Mouse (Mus musculus): Measurements from ENCODE around the gene Gatad2b.
"Not testable (repeated sequence)": the region's sequence is repeated elsewhere in the genome, so short reads cannot be mapped to it uniquely, and the experiment has no call there.

Gatad2b gene

DNA sequence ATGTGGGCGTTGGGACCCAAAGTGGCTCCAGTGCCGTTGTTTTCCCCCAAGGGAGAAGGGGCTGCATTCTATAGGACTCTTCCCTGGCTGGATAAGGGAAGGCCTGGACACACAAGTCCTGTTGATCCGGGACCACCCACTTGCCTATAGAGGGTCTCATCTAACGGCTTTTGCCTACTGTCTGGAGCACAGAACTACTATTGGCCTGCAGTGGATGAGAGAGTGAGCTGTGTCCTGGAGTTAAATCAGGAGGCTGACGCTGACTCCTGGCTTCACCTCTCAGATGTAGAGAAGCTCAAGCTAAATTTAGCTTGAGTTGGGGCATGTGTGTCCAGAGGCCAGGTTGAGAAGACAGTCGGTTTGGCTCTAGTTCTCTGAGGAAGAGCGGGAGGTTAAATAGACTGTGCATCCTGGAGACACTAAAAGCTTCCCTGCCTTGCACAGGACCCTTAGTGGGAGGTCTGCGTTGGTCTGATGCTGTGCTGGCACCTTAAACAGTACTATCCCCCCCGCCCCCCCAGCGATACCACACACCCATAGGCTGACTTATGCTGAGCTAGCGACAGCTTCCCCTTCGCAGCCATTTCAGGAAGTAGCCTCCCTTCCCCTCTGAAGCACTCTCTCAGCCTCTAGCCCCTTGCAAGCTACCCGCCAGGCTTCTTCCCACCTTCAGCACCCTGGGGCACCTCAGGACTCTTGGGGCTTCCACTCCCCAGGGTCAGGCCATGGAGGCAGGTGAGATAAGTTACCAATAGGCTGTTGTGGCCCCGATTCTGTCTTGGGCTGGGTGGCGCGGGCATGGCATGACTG lies 26.8 kb upstream of the Gatad2b start:
- DNase-seq (ENCODE audit: low read depth, low spot score) = no peak

DNA sequence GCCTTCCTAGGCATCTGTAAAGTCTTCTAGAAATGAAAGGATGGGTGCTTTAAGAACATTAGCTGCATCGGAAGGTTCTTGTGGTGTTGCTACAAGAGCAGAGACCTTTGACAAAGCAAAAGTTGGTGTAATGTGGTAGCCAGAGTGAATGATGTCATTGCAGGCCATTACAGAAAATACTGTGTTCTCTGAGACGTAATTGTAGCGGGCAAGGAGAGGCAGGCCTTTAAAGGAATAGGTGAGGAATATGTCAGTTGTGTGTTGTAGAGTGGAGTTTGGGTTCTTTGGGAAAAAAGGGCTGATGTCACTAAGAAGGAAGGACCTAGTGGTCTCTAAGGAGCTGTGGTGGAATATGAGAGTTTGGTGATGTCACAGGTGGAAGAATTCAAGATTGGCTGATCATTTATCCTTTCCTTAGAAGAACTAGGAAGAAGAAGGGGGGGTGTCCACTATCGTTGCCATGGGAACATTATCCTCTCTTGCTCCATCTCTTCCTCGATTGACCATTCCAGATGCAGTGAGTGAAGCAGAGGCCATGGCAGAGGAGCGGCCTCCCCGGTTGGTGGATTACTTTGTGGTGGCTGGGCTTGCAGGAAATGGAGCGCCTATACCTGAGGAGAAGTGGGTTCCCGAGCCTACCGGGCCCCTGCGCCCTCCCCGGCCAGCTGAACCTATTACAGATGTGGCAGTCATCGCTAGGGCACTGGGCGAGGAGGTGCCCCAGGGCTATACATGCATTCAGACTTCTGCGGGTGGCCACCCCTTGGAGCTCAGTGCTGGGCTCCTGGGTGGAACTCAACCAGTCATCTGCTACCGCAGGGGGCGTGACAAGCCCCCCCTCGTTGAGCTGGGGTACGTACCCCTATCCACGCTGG lies 25.8 kb upstream of the Gatad2b start:
- no peak for DNase-seq (ENCODE audit: low read depth, low spot score)

GRCm38 (mm10) chr3:90268190-90268589 lies 24.8 kb upstream of the Gatad2b start:
- no peak for DNase-seq (ENCODE audit: low read depth, low spot score)

GRCm38 (mm10) chr3:90268971-90269370 lies 24.0 kb upstream of the Gatad2b start:
- DNase-seq (ENCODE audit: low read depth, low spot score) = no peak

DNA sequence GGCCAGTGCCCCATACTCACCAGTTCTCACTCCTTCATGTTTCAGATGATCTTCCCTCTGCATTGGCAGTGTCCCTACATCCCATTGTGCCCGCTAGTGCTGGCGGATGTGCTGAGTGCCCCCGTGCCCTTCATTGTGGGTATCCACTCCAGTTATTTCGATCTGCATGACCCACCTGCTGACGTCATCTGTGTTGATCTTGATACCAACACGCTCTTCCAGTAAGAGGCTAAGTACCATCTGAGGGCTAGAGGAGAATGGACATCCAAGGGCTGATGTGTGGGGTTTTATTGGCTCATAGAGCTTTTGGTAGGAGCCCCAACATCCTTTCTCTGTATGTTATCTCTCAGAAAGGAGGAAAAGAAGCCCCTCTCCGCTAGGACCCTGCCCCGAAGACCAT lies 22.2 kb upstream of the Gatad2b start:
- DNase-seq (ENCODE audit: low read depth, low spot score) = no peak

- DNase-seq (ENCODE audit: low read depth, low spot score) = no peak
Observed at GRCm38 (mm10) chr3:90272170-90272569, 20.8 kb upstream of the Gatad2b start.

DNA sequence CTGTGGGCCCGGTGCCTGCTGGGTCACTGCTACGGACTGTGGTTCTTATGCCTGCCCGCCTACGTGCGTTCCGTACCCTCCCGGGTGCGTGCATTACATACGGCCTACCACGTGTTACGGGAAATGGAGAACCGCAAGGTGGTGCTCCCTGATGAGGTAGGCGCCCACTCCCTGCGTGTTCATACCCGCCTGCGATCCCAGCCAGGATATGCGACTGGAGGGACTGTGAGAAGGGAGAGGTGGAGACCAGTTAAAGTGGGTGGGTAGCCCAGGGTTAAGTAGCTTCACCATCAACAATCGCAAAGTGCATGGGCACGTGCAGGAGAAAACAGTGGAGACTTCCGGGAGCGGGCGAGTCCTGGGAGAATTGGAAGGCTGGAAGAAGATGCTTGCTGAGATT lies 19.1 kb upstream of the Gatad2b start:
- no peak for DNase-seq (ENCODE audit: low read depth, low spot score)

DNA sequence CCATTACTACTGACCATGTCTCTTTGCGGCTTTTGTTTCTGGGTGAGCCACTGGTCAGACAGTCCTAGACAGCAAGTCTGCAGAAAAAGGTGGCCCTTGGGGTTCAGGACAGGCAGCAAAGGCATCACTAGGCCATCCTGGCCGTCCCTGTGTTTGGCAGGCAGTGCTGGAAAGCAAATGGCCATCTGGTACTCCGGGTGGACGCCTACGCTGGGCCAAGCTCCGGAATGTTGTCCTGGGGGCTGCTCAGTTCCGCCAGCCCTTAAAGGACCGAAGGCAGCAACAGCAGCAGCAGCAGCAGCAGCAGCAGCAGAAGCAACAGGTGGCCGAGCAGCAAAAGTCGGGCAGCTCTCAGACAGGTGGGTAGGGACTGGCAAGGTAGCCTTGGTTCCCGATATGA lies 17.7 kb upstream of the Gatad2b start:
- DNase-seq (ENCODE audit: low read depth, low spot score) = no peak

DNA sequence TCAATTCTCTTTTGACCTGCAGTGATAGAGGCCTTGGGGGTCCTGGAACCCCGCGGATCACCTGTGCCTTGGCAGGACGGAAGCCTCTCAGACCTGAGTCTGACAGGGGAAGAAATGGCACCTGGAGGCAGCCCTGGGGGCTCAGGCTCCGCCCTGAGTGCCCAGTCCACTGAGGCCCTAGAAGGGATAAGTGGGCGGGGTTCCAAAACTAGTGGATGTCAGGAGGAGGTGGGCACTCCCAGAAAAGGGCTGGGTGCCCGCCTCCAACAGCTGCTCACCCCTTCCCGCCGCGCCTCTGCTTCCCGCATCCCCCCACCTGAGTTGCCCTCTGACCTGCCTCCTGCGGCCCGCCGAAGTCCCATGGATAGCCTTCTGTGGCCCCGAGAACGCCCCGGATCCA lies 16.1 kb upstream of the Gatad2b start:
- no peak for DNase-seq (ENCODE audit: low read depth, low spot score)

DNA sequence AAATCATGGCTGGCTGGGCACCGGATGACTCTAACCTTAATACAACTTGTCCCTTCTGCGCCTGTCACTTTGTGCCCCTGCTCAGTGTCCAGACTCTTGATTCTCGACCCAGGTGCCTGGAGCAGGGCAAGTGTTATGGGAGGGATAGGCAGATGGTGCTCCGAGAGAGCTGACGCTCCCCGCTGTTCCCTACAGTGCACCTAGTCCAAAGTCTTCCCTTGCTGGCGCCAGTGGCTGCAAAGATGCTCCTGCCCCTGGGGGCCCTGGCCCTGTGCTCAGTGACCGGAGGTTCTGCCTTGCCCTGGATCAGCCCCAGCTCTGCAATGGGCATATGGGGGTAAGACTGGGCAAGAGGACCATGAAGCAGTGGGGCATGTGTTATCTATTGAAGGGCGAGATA lies 15.2 kb upstream of the Gatad2b start:
- no peak for DNase-seq (ENCODE audit: low read depth, low spot score)

GRCm38 (mm10) chr3:90278211-90278610 lies 14.8 kb upstream of the Gatad2b start:
- DNase-seq (ENCODE audit: low read depth, low spot score) = no peak

GRCm38 (mm10) chr3:90279216-90279615 lies 13.8 kb upstream of the Gatad2b start:
- no peak for DNase-seq (ENCODE audit: low read depth, low spot score)

GRCm38 (mm10) chr3:90279743-90280142 lies 13.2 kb upstream of the Gatad2b start:
- DNase-seq (ENCODE audit: low read depth, low spot score) = no peak

DNA sequence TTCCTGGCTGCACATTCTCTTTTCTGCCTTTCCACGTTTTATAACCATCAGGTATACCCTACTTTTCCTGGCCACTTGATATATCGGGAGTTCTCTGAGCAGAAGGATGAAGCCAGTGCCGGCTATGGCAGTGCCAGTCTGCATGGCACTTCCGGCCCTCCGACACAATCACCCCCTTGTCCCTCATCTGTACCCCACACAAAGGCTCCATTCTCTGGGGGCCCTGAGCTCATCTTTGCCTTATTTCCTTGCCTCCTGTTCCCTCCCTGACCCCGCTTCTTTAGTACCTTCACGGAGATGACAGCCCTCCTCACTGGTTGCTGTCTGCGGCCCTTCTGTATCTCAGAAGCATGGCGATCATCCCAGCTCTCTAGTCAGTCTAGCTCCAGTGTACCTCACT lies 12.3 kb upstream of the Gatad2b start:
- DNase-seq (ENCODE audit: low read depth, low spot score) = no peak

- DNase-seq (ENCODE audit: low read depth, low spot score) = no peak
Observed at GRCm38 (mm10) chr3:90284150-90284549, 8.8 kb upstream of the Gatad2b start.

GRCm38 (mm10) chr3:90289403-90289802 lies 3.6 kb upstream of the Gatad2b start:
- not testable (repeated sequence) for DNase-seq (ENCODE audit: low read depth, low spot score)

- DNase-seq (ENCODE audit: low read depth, low spot score) = no peak
Observed at GRCm38 (mm10) chr3:90290602-90291001, 2.4 kb upstream of the Gatad2b start.

DNA sequence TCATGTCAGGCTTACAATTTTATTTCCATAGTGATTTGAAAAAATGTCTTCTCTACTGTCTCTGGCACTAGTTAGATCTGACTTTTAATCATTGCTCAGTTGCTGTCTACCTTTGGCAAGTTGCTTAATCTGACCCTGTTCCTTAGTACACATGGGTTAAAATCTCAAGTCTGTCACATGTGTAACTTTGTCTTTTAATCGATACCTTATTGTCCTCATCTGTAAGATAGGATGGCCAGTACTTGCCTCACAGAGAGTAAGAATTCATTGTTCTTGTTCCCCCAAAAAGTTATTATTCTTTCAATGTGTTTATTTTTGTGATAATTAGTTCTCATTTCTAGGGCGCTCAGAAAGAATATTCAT lies 1.0 kb upstream of the Gatad2b start:
- no peak for DNase-seq (ENCODE audit: low read depth, low spot score)

GRCm38 (mm10) chr3:90293352-90294063 lies 530 bp downstream of the Gatad2b start:
- peak; percentile 15 for DNase-seq (ENCODE audit: low read depth, low spot score)

GRCm38 (mm10) chr3:90294064-90294440 lies 1.1 kb downstream of the Gatad2b start:
- DNase-seq (ENCODE audit: low read depth, low spot score) = no peak

DNA sequence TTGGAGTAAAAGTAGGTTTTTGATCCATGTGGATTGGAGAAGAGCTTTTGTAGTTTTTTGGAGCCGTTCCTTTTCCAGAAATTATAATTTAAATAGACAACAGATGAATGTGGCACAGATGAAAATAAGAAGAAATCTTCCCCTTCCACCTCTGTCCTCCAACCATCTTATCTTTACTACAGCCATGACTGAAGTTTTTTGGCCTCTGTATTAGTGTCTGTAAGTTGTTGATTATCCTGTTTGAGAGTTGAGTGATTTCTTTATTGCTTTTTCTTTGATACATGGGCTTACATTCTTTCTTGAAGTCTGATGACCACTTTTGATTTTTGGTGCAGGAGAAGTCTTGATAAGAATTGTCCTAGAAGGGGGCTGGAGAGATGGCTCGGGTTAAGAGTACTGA lies 1.7 kb downstream of the Gatad2b start:
- DNase-seq (ENCODE audit: low read depth, low spot score) = no peak

DNA sequence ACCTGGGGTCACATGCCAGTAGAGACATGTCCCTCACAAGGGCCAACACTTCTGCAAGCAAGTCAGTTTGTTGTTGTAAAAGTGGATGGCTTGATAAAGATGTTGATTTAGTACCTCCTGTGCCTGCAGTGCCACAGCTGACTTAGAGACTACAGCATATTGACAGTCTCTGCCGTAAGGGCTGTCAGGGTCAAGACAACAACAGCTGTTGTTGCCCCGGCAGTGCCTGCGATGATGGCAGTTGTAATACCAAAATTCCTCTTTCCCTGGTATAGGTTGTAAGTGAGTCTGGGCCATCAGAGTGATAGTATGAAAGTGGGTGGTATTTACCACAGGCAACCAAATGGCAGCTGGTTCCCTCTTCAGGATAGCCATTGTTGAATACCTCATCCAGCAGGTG lies 12.8 kb downstream of the Gatad2b start:
- DNase-seq (ENCODE audit: low read depth, low spot score) = no peak
